Mouse (Mus musculus) regulatory T cell (primary cell): ENCODE results near the gene Vmn1r44.
"Not testable (repeated sequence)": the region's sequence is repeated elsewhere in the genome, so short reads cannot be mapped to it uniquely, and the experiment has no call there.

Experiments
- in situ Hi-C: fragments of 300-600 bp; cut with MboI, MseI; formaldehyde crosslinking; loops from one replicate; pipeline ENCODE4 v1.15.1; 2025; ENCODE audit warnings: high pct_unique_total_duplicates

Vmn1r44 gene

DNA sequence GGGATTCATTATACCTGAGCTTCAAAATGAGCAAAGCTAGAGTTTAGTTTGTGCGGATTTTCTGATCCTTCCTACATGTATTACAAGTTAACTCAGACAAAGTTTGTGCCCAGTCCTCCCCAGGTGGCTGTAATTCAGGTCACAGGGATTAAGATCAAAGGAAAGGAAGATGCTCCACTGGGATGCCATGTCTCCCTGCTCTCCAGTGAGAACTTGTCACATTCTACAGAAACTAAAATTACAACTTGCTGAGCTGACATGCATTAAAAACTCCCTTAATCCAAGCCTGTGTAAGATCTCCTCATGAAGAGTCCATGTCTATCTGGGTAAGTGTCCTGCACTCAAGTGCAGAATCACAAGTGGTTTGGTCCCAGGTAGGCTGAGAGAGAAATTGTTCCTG lies at the start of gene Vmn1r44:
TSS of gene Vmn1r44 (plus strand) at position 301 of the 400 bp plus-strand sequence.
- in situ Hi-C loops: loop anchor here (10.0 kb wide), 1 partner anchor 231 kb away; no protein-coding TSS in a partner anchor

- in situ Hi-C loops: no loop called here
Observed at GRCm38 (mm10) chr6:89857552-89857951, 25.9 kb upstream of the Vmn1r44 start.

DNA sequence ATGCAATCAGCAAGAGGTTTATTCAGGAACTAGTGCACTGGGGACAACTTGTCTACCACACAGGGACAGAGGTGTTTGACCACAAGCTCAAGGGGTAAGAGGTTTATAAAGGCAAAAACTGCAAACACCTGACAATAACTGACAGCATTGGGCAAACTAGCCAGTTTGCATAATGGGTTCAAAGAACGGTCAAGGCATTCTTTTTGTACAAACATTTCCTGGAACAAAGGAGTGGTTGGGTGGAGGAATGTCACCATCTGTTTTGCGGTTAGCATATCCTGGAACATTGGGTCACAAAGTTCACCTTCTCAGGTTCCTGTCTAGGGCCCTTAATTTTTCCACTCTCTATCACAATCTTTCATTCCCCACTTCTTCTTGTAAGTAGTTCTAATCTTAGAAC lies 23.6 kb upstream of the Vmn1r44 start:
- in situ Hi-C loops: no loop called here

- in situ Hi-C loops: no loop called here
Observed at GRCm38 (mm10) chr6:89863792-89864191, 19.7 kb upstream of the Vmn1r44 start.

DNA sequence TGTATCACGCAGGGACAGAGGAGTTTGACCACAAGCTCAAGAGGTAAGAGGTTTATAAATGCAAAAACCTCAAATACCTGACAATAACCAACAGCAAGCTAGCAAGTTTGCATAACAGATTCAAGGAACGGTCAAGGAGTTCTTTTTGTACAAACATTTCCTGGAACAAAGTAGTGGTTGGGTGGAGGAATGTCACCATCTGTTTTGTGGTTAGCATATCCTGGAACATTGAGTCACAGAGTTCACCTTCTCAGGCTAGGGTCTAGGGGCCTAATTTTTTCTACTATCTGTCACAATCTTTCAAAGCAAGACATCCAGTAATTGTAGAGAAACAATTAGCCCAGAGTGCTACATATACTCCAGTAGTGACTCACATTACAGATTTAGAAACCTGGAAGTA lies 16.2 kb upstream of the Vmn1r44 start:
- in situ Hi-C loops: no loop called here

- in situ Hi-C loops: no loop called here
Observed at GRCm38 (mm10) chr6:89867976-89868375, 15.5 kb upstream of the Vmn1r44 start.

- in situ Hi-C loops: not testable (repeated sequence)
Observed at GRCm38 (mm10) chr6:89876313-89876712, 7.1 kb upstream of the Vmn1r44 start, which contains the start of the genes Vmn1r42 and Vmn1r43. Gene Vmn1r42 (minus strand): TSS chr6:89876413. Gene Vmn1r43 (minus strand): TSS chr6:89876413.

- in situ Hi-C loops: no loop called here
Observed at GRCm38 (mm10) chr6:89876963-89877362, 6.5 kb upstream of the Vmn1r44 start.

GRCm38 (mm10) chr6:89880867-89881266 lies 2.6 kb upstream of the Vmn1r44 start:
- in situ Hi-C loops: loop anchor here (10.0 kb wide), 1 partner anchor 234 kb away; no protein-coding TSS in a partner anchor

DNA sequence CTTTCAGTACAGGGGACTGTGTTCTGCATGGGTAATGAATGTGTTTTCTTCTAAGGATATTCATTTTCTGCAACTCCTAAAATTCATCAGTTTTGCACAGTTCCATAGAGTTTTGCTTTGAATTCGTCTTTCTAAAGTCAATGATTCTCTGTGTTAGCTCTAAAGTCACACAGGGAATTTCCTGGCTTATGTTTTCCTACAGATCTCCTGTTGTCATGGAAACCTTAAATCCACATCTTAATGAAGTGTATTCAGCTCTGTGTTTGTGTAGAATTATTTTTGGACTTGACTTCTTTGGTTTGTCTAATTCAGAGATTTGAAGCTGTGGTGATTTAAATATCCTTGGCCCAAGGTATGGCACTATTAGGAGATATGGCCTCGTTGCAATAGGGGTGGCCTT lies 352 bp downstream of the Vmn1r44 start:
- in situ Hi-C loops: loop anchor here (10.0 kb wide), 1 partner anchor 231 kb away; no protein-coding TSS in a partner anchor

DNA sequence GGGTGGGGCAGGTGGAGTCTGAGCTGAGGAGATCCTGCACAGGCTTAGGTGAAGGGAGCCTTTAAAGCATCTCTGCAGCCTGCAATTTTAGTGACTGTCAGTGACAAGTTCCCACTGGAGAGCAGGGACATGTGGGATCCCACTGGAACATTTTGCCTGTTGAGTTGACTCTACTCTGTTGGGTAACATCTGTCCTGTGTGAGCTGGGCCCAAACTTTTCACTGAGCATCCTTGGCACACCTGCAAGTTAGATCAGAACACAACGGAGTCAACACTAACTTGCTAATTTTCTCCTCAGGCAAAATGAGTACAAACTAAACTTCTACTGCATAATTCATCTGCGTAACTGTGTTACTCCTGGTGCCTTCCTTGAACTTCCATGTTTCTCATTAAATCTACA lies 57.0 kb downstream of the Vmn1r44 start, which contains the start of gene Vmn1r45:
TSS of gene Vmn1r45 (minus strand) at position 101 of the 400 bp plus-strand sequence.
- in situ Hi-C loops: loop anchor here (25.0 kb wide), 1 partner anchor 978 kb away; no protein-coding TSS in a partner anchor

DNA sequence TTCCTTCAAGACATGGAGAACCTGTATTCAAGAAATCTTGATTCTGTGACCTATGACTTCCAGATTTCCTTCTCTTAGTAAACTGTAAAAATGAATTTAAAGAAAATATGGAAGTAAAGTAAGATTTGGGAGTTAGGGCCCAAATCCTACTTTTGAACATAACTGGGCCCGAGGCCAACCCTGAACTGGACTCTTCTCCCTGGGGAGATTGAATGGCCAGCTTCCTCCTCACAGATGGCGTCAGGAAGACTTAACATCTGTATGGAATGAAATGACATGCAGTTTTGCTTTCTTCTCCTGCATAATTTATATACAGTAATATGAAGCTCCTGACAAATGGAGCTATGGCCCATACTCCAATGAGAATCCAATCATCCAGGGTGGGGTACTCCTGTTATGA lies 57.5 kb downstream of the Vmn1r44 start:
- in situ Hi-C loops: loop anchor here (25.0 kb wide), 1 partner anchor 979 kb away; no protein-coding TSS in a partner anchor
